Mouse (Mus musculus) liver, postnatal 0 days (tissue): Measurements from ENCODE around the gene Atp13a3.

Experiments used
- CTCF ChIP-seq: sonication (generic); IDR thresholded peaks from 2 replicates; pipeline ENCODE4 v1.5.1; 2016; ENCODE audit warnings: antibody characterized with exemption, low read depth
- EP300 ChIP-seq: IDR thresholded peaks from 2 replicates; pipeline ENCODE4 v1.6.1; 2016; ENCODE audit warnings: antibody characterized with exemption, low read depth, mild to moderate bottlenecking

GRCm38 (mm10) chr16:30442451-30442850 is 36.7 kb upstream of the Atp13a3 start:
- TF ChIP-seq CTCF (no peak), EP300 (no peak)
